Mouse (Mus musculus) G1E (cell line): ENCODE measurements around the gene Pald1.

Experiments
- CTCF ChIP-seq: IDR thresholded peaks from 2 replicates; pipeline ENCODE4 v1.5.1; 2012; ENCODE audit warnings: low read depth, low read length, inconsistent platforms, mixed read lengths
- GATA1 ChIP-seq: IDR thresholded peaks from 2 replicates; pipeline ENCODE4 v1.6.1; 2012; ENCODE audit warnings: borderline replicate concordance, low read length, inconsistent platforms, mixed read lengths
- GATA2 ChIP-seq: IDR thresholded peaks from 2 replicates; pipeline ENCODE4 v1.6.1; 2012; ENCODE audit warnings: low read depth, low read length, inconsistent platforms, borderline replicate concordance
- POLR2AphosphoS5 ChIP-seq: IDR thresholded peaks from 2 replicates; pipeline ENCODE4 v1.6.1; 2012; ENCODE audit warnings: low read depth, low read length, inconsistent platforms; ENCODE audit not compliant: insufficient replicate concordance
- TAL1 ChIP-seq: conservative IDR thresholded peaks from 2 replicates; pipeline ENCODE4 v1.6.1; 2012; ENCODE audit warnings: low read depth, low read length, inconsistent platforms, mixed read lengths

DNA sequence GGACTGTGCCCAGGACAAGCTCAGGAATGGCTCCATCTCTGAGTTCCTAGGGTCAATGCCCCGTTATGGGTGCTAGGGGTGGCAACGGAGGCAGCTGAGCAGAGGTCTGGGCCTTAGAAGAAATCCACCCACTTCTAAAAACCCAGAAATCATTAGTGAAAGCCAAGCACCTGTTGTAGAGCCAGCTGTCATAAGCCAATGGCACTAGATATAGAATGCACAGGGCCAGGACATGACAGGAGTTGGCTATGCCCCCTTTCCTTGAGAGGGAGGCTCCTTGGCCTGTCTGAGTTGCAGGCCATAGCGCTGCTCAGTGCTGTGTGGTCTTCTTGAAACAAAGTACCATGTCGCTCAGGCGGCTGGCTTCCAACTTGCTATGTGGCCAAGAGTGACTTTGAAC lies 17.1 kb upstream of the Pald1 start:
- TF ChIP-seq CTCF (no peak), POLR2AphosphoS5 (no peak), GATA2 (no peak), GATA1 (no peak), TAL1 (no peak)
